Mouse (Mus musculus) neural tube, embryonic 13.5 days (tissue): ENCODE measurements at regions not wholly inside any gene's neighbourhood (a gene's known extent, or its start where the extent isn't known, plus 50 kb on each side); places are given as distances from the start of the nearest gene placed in this dataset.

Experiments used
- ATAC-seq: fragments of 200-750 bp; cut with Nextera tagmentation; 2 replicates; pipeline ENCODE4 v1.8.0; 2017; ENCODE audit warnings: low read depth, mild to moderate bottlenecking, moderate TSS enrichment, moderate library complexity
- H3K27ac ChIP-seq: fragments of 300-500 bp; sonication (generic); replicated peaks from 2 replicates; pipeline ENCODE4 v1.5.1; 2015; ENCODE audit warnings: moderate library complexity, mild to moderate bottlenecking, inconsistent platforms
- H3K27me3 ChIP-seq: fragments of 300-500 bp; sonication (generic); 2 replicates; pipeline ENCODE4 v1.6.1; 2015; ENCODE audit warnings: mild to moderate bottlenecking, inconsistent platforms
- H3K36me3 ChIP-seq: fragments of 300-500 bp; sonication (generic); 2 replicates; pipeline ENCODE4 v1.6.1; 2015; ENCODE audit warnings: mild to moderate bottlenecking, inconsistent platforms
- H3K4me1 ChIP-seq: fragments of 300-500 bp; sonication (generic); replicated peaks from 2 replicates; pipeline ENCODE4 v1.6.1; 2015; ENCODE audit warnings: inconsistent platforms
- H3K4me2 ChIP-seq: fragments of 300-500 bp; sonication (generic); 2 replicates; pipeline ENCODE4 v1.6.1; 2015; ENCODE audit warnings: inconsistent platforms, mild to moderate bottlenecking, moderate library complexity
- H3K4me3 ChIP-seq: fragments of 300-500 bp; sonication (generic); 2 replicates; pipeline ENCODE4 v1.5.1; 2015; ENCODE audit warnings: mild to moderate bottlenecking, inconsistent platforms
- H3K9ac ChIP-seq: fragments of 300-500 bp; sonication (generic); 2 replicates; pipeline ENCODE4 v1.6.1; 2015; ENCODE audit warnings: moderate library complexity, mild to moderate bottlenecking, inconsistent platforms
- H3K9me3 ChIP-seq: fragments of 300-500 bp; sonication (generic); 2 replicates; pipeline ENCODE4 v1.6.1; 2016; ENCODE audit warnings: inconsistent platforms
- WGBS: fragments of 180-500 bp; shearing (Covaris S2); methylation state at CpG from one replicate; pipeline ENCODE4 v1.1.7; 2015; 5-methylcytosine and 5-hydroxymethylcytosine counted together

DNA sequence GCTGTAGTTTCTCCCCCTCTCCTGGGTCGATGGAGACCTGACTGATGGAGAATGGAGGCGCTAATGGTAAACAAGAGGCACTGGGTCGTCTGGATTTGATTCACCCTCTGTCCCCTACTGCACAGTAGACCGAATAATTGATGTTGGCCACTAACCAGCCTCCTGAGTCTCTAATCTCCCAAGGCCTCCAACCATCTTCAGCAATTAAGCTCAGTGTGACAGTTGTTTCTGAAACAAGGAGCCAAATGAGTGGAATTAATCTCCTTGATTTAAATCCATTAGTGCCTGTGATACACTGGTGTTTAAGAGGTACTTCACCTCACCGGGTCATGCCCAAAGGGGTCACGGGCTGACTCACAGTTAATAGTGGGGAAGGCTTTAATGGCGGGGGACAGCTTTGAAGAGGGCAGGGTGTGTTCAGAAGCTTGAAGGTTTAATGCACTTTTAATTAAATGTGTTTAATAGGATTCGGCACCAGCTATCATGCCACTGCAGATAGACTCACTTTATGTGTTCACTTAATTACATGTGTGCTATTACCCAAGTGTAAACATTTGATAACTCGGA is 161.8 kb upstream of the Msx2 start:
- Histone ChIP-seq H3K36me3 (no peaks in the 10 kb centered on the region), H3K9ac (no peak overlapping the region), H3K4me1 (peaks cover 9% of the 10 kb centered on the region; the same call in 1 of the 2 replicates), H3K9me3 (no peaks in the 10 kb centered on the region), H3K27me3 (peaks cover 20% of the 10 kb centered on the region), H3K4me2 (no peak overlapping the region), H3K27ac (no peak overlapping the region), H3K4me3 (no peak overlapping the region)
- 44% methylated on average over 9 of the region's 9 CpGs for WGBS
- ATAC-seq = peak; percentile 90

DNA sequence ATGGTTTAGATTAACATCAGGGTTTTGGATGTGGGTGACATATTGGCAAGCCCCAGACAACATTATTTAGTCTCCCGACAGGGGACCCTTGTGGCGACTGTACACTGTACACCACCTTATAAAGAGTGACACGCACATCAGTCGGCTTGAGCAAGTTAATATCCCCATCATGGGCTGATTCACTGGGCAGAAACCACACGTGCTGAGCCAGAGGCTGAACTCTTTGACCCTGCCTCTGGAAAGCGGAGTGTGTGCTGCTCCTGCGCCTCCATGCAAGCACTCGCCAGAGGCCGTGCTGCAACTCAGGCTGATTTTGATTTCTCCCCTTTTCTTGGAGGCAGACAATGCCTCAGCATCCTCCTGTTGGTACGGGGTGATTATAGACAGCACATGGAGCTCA is 125.2 kb upstream of the Msx2 start:
- Histone ChIP-seq H3K4me2 (no peak overlapping the region), H3K27me3 (peaks cover 9% of the 10 kb centered on the region), H3K4me1 (peaks cover 5% of the 10 kb centered on the region), H3K36me3 (no peaks in the 10 kb centered on the region), H3K9ac (no peak overlapping the region), H3K9me3 (no peaks in the 10 kb centered on the region), H3K4me3 (no peak overlapping the region), H3K27ac (no peak overlapping the region)
- 66% methylated on average over 10 of the region's 10 CpGs for WGBS
- no peak for ATAC-seq

DNA sequence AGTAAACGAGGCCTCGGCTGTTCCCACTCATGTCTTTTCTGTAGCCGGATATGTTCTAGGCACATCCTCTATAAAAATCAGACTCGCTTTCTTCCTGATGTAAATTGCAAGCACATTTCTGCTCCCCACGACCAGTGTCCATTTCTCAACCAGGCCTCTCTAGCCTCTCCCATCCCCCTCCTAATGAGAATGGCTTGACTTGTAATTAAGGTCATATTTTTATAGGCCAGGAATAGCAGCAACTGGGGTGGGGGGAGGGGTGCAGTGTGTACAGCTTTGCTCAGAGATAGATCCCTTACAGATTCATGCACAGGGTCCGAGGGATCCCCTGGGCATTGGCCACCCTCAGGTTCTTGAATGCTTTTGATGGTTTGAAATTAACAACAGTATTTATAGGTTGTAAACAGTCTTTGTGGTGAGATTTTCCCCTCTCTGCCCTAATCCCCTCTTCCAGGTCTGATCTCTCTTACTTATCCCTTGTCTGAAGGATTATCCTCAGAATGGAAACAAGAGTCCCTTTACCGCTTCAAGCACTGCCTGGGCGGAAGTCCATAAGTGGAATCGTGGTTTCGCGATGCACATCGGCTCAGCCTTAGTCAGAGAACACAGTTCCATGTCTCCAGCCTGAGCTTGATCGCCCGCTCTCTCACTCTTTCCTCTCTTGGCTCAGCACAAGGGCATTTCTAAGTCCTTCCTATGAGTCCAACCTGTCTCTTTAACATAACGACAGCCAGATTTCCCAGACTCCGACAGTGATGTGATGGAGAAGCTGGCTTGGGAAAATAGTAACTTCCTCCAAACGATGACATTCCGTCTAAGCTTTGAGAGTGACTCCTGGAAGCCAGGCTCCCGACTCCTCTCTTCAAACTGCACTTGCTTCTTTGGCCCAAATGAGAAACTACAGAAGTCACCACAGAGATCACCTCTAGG is 124.3 kb upstream of the Msx2 start:
- Histone ChIP-seq H3K4me2 (no peak overlapping the region), H3K4me3 (no peak overlapping the region), H3K9ac (no peak overlapping the region), H3K27me3 (peaks cover 9% of the 10 kb centered on the region), H3K27ac (no peak overlapping the region), H3K9me3 (no peaks in the 10 kb centered on the region), H3K36me3 (no peaks in the 10 kb centered on the region), H3K4me1 (peaks cover 12% of the 10 kb centered on the region)
- 85% methylated on average over 19 of the region's 19 CpGs for WGBS
- ATAC-seq = no peak

DNA sequence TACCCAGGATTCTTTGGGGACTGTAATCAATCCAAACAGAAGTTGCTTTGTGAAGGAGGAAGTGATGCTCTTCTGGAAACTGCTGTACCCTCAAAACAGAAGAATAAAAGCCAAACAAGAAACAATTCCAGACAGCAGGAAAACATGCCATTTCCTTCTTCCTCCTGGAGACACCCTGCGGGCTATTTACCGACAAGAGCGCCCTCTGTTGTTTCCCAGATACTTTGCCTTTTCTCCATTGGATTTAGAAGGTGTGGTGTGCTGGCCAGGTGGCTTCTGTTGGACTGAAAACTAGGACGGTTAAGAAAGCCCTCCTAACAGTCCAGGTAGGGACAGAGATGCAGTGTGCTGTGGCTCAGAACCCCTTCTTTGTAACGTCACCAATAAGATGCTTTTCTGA is 119.9 kb upstream of the Msx2 start:
- Histone ChIP-seq H3K4me1 (peaks cover 7% of the 10 kb centered on the region; the same call in 1 of the 2 replicates), H3K4me2 (no peak overlapping the region), H3K4me3 (no peak overlapping the region), H3K36me3 (no peaks in the 10 kb centered on the region), H3K27ac (no peak overlapping the region), H3K9me3 (no peaks in the 10 kb centered on the region), H3K27me3 (no peaks in the 10 kb centered on the region), H3K9ac (no peak overlapping the region)
- ATAC-seq = no peak
- 18% methylated on average over 5 of the region's 5 CpGs for WGBS

DNA sequence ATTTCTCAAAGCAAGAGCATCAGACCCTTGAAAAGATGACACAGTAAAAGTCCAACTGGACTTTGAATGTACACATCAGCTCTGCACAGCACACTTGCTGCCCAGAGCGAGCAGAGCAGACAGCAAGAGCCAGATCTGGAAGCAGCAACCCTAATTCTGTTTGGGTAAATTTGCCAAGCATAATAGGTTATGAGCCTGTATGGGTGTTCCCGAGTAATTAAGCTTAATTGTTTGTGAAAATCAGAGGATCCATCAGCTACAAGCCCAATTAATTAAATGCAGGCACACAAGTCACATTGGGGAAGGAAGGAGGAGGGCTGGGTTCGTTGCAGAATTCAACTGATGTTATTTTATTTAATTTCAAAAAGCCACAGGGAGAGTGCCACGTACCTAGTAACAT is 113.9 kb upstream of the Msx2 start:
- Histone ChIP-seq H3K27ac (no peak overlapping the region), H3K27me3 (no peaks in the 10 kb centered on the region), H3K4me2 (no peak overlapping the region), H3K36me3 (no peaks in the 10 kb centered on the region), H3K4me1 (no peaks in the 10 kb centered on the region), H3K4me3 (no peak overlapping the region), H3K9ac (no peak overlapping the region), H3K9me3 (peaks cover 2% of the 10 kb centered on the region; the same call in 1 of the 2 replicates)
- no peak for ATAC-seq
- 59% methylated on average over 4 of the region's 4 CpGs for WGBS

DNA sequence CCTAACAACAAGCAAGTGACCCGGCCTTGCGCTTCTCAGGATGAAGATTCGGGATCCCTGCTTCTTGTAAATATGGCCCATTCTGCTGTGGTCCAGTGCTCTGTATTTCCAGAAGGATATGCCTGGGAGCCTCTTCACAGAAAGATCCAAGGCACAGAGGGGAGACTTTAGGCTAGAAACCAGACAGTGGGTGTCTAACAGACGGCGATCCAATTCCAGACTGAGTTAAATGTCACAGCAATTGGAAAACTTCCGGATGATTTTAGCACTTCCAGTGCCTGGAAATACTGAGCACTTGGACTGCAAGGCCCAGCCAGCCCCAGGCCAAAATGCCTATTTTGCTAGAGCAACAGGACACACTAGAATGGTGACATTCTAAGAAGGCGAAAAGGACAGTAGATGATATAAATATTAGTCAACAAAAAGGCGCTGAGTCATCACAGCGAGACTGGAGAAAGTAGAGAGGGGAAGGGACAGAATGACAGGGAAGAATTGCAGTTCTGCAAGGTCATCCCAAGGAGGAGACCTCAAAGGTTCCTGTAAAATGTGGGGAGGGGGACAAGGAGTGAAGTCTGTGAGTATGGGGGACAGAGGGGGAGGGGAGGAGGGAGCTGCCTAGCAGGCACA is 111.7 kb upstream of the Msx2 start:
- ATAC-seq = no peak
- H3K4me3 ChIP-seq = no peak overlapping the region
- H3K27ac ChIP-seq = no peak overlapping the region
- H3K4me2 ChIP-seq = no peak overlapping the region
- 84% methylated on average over 9 of the region's 9 CpGs for WGBS
- H3K36me3 ChIP-seq = no peaks in the 10 kb centered on the region
- H3K4me1 ChIP-seq = no peaks in the 10 kb centered on the region
- no peaks in the 10 kb centered on the region for H3K27me3 ChIP-seq
- H3K9me3 ChIP-seq = peaks cover 7% of the 10 kb centered on the region; the same call in 1 of the 2 replicates
- no peak overlapping the region for H3K9ac ChIP-seq

DNA sequence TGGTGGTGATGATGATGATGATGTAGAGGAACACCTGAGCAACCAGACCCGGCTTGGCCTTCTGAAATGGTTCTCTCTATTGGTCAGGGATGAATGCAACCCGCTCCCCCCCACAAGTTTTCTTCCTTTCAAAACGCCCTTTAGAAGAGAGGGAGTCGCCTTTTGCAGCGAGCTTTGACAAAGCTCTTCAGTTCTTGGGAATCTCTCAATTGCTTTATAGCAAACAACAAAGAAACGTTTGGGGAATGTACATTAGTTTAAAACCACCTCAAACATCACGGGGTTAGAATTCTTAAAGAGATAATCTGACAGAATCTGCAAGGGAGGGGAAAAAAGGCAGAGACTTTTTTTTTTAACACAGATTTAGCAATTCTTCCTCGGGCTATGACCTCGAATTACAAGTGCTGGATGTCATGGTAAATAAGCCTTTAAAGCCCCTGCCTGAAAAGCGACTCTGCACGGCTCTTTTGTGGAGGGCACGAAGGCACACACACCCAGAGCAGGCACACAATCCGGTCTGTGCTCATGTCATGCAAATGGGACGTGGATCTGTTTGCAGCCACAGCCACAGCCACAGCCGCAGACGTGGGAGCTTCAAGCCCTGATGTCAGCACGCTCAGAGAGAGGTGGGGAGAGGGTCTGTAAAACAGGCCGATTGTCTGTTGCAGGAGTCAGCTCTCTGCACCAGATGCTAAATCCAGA is 81.2 kb upstream of the Msx2 start:
- Histone ChIP-seq H3K4me1 (peaks cover 25% of the 10 kb centered on the region), H3K4me3 (no peak overlapping the region), H3K27me3 (no peaks in the 10 kb centered on the region), H3K9ac (peak overlapping the region; percentile 41; the same call in 1 of the 2 replicates), H3K36me3 (no peaks in the 10 kb centered on the region), H3K4me2 (peak overlapping the region; percentile 41), H3K27ac (no peak overlapping the region), H3K9me3 (no peaks in the 10 kb centered on the region)
- peak; percentile 65 for ATAC-seq
- 12% methylated on average over 18 of the region's 18 CpGs for whole genome bisulfite sequencing

DNA sequence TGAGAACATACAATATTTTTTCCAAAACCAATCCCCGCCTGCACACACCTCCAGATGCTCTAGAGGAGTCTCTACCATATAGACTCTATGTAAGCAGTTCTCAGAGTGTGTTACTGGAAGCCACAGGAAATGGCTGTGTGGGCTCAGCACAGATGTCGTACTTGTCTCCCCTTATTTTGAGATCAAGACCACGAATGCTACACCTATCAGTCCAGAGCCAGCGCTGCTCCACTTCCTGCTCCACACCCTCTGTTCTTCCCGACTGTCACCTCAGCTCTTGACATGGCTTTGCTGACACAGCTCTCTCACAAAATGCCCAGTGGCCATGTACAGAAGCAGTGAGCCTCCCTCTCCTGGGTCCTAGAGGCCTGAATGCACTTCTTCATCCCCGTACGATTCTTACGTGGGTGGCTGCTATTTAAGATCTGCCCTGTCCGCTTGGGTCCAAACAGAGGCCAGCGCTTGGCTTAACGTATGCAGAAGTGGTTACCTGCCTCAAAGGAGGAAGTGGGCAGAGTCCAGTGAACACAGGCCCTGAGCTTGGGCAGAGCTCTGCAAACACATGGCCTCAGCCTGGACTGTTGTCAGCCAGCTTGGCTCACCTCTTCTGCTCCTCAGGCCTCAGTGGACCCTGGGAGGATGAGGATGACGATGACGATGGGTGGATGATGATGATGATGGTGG is 80.5 kb upstream of the Msx2 start:
- H3K9me3 ChIP-seq = no peaks in the 10 kb centered on the region
- no peak overlapping the region for H3K27ac ChIP-seq
- no peak overlapping the region; the same call in 1 of the 2 replicates for H3K4me2 ChIP-seq
- H3K4me3 ChIP-seq = no peak overlapping the region
- H3K27me3 ChIP-seq = no peaks in the 10 kb centered on the region
- WGBS = 65% methylated on average over 13 of the region's 13 CpGs
- no peak overlapping the region for H3K9ac ChIP-seq
- no peak for ATAC-seq
- H3K36me3 ChIP-seq = no peaks in the 10 kb centered on the region
- H3K4me1 ChIP-seq = peaks cover 25% of the 10 kb centered on the region

DNA sequence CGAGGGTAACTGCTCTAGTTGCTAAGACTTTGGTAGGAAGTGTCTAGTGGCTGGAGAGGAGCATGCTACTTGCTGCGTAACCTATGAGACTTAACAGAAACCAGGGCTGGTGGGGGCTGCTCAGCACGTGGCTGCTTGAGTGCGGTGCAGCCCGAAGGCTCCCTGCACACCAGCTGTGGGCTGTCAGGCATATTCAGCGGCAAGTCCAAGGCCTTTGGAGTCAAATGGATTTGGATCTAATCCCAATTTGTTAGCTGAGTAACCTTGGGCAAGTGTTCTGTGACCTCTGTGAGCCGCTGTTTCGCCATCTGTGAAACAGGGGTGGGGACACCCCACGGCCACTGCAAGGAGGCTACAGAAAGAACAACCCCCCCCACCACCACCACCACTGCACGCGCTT is 75.5 kb upstream of the Msx2 start:
- H3K4me1 ChIP-seq = peaks cover 3% of the 10 kb centered on the region
- ATAC-seq = no peak
- no peak overlapping the region for H3K27ac ChIP-seq
- 72% methylated on average over 11 of the region's 11 CpGs for WGBS
- no peak overlapping the region for H3K4me2 ChIP-seq
- no peaks in the 10 kb centered on the region for H3K27me3 ChIP-seq
- H3K9me3 ChIP-seq = no peaks in the 10 kb centered on the region
- no peak overlapping the region for H3K4me3 ChIP-seq
- H3K36me3 ChIP-seq = no peaks in the 10 kb centered on the region
- no peak overlapping the region for H3K9ac ChIP-seq

DNA sequence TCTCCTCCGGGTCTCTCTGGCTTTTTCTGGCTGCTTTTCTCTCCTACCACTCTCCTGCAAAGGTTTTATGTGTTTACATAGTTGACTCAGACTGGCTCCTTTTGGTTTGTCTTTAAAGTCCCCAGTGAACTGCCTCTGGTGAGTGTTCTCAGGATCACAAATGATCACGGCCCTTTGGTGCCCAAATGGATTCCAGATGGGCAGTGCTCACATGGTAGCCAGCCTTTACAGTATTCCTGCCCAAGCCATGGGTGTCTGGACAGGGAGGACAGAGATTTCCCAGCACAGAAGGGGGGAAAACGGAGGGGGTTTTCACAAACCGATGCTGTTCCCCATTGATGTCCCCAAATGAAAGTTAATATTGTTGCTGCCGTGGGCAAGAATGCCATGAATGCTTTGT is 70.4 kb upstream of the Msx2 start:
- 0 out of 2 replicates have a peak, but pooled peaks cover 7% of the 10 kb centered on the region for H3K27me3 ChIP-seq
- no peak for ATAC-seq

DNA sequence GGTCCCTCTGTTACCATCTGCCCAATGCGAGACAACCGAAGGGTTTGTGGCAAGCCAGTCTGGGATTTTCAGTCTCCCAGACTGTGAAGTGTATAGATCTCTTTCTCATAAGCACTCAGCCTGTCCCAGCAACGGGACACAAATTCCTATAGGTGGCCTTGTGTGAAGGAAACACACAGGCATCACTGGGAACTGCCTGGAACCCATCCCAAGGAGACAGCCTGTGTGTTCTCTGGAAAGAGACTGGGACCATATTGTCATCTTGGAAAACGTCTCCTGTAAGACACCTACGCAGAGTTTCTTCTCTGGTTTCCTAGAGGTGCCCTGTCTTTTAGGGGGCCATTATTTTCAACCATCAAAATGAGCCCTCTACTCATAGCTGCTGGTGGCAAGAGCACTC is 66.9 kb upstream of the Msx2 start:
- Histone ChIP-seq H3K9ac (no peak overlapping the region), H3K4me1 (no peaks in the 10 kb centered on the region), H3K4me2 (no peak overlapping the region), H3K27ac (no peak overlapping the region), H3K27me3 (0 out of 2 replicates have a peak, but pooled peaks cover 7% of the 10 kb centered on the region), H3K9me3 (no peaks in the 10 kb centered on the region), H3K36me3 (no peaks in the 10 kb centered on the region), H3K4me3 (no peak overlapping the region)
- WGBS = 93% methylated on average over 5 of the region's 5 CpGs
- ATAC-seq = no peak

More for the DNA sequence above, 70.4 kb upstream of the Msx2 start:
- Histone ChIP-seq H3K4me2 (no peak overlapping the region), H3K9me3 (no peaks in the 10 kb centered on the region), H3K4me3 (no peak overlapping the region), H3K9ac (no peak overlapping the region), H3K27ac (no peak overlapping the region), H3K36me3 (no peaks in the 10 kb centered on the region), H3K4me1 (no peaks in the 10 kb centered on the region)
- WGBS = 74% methylated on average over 5 of the region's 5 CpGs
